Mouse (Mus musculus): ENCODE measurements around the gene Nenf. TPM values are rescaled to one million over a fixed set of nuclear protein-coding genes. Genes with fewer than 3 reads are reported as not detected.

Nenf gene
- polyA plus RNA-seq, 1 experiment from 2014 or later, result 72.4 TPM

DNA sequence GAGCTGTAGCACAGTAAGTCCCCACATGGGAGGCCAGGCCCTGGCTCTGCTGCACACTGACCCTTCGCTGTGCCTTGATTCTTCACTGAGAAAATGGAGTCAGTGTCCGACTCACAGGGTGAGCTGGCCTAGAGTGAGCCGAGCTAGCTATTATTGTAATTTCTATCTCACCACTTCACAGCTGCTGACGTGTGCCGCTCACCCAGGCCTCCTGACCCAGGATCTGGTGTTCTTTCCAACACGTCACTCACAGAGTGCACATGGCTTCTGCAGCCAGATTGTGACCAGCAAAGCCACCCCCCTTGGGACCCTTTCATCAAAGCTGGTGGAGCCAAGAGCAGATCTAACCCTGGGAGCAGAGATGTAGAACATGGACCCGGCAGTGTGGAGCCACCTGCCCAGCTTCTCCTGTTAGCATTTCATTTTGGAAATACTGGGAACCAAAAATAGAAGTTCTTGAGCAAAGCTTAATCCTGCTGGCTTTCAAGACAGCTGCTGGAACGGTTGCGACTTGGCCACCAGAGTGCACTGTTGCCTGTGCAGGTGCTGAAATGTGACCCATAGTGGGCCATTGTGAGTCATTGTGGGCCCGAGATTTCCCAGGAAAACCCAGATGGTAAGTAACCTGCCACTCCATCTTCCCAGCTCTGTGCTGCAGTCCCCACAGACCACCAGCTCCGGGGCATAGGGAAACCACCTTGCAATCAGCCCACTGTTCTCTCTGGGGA is 18.6 kb downstream of the Nenf start:
- H3K36me3 ChIP-seq (ENCODE audit: control insufficient read depth, insufficient read depth, low read length), result no peaks in the 10 kb centered on the region
- H3K4me2 ChIP-seq (ENCODE audit: low read depth), result no peak overlapping the region
- no peaks in the 10 kb centered on the region for H3K4me1 ChIP-seq (ENCODE audit: control insufficient read depth, insufficient read depth, low read length)
- peak; percentile 54 for DNase-seq (ENCODE audit: low spot score)
- H3K27ac ChIP-seq (ENCODE audit: low read depth, low read length), result no peak overlapping the region
- no peaks in the 10 kb centered on the region for H3K9me3 ChIP-seq (ENCODE audit: control insufficient read depth, low read length)
- ATAC-seq (ENCODE audit: insufficient read depth, low FRiP score, low TSS enrichment), result no peak
- no peak overlapping the region for H3K9ac ChIP-seq (ENCODE audit: low read length)
- WGBS, result 56% methylated on average over 11 of the region's 11 CpGs
- no peak overlapping the region for H3K4me3 ChIP-seq (ENCODE audit: low read depth, low read length)
- H3K27me3 ChIP-seq (ENCODE audit: control insufficient read depth, insufficient read depth, low read length), result no peaks in the 10 kb centered on the region

DNA sequence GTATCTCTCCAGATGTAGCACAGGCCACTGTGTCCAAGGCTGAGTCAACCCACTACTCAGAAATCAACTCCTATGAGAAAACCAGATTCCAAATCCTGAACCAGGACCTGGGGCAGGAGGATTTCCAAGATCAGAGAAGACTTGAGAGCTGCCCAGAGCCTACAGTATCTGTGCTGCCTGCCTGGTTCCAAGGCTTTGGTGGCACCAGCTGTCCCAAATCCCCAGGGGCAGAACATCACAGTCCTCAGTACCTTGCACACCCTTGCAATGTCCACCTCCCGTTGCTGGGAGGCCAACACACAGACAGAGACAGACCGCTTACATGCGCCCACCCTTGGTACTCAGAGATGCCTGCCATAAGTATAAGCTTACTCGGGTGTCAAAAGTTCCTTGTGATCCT is 19.7 kb downstream of the Nenf start:
- Histone ChIP-seq H3K4me2 (ENCODE audit: low read depth) (no peak overlapping the region), H3K27me3 (ENCODE audit: control insufficient read depth, insufficient read depth, low read length) (no peaks in the 10 kb centered on the region), H3K9me3 (ENCODE audit: control insufficient read depth, low read length) (no peaks in the 10 kb centered on the region), H3K36me3 (ENCODE audit: control insufficient read depth, insufficient read depth, low read length) (no peaks in the 10 kb centered on the region), H3K27ac (ENCODE audit: low read depth, low read length) (no peak overlapping the region), H3K4me3 (ENCODE audit: low read depth, low read length) (no peak overlapping the region), H3K9ac (ENCODE audit: low read length) (no peak overlapping the region), H3K4me1 (ENCODE audit: control insufficient read depth, insufficient read depth, low read length) (no peaks in the 10 kb centered on the region)
- ATAC-seq (ENCODE audit: insufficient read depth, low FRiP score, low TSS enrichment) (no peak), DNase-seq (ENCODE audit: low spot score) (no peak)
- WGBS, result 94% methylated on average over 4 of the region's 4 CpGs

DNA sequence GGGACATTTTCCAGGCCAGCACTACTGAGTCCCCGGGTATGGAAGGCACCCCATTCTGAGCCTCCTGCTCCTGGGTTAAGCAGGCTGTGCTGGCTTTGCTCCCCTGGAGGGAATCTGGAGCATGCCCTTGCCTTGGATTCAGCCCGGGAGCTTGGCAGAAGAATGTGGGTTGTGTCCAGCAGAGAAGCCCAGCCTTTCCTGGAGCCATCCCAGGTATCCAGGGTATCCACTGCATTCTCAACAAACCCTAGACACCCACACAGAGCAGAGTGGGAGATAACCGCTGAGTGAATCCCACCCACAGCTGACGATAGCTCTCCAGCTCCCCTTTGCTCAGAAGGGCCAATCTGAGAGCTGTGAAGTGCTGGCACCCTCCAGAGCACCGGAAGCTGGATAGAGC is 21.5 kb downstream of the Nenf start:
- no peaks in the 10 kb centered on the region for H3K9me3 ChIP-seq (ENCODE audit: control insufficient read depth, low read length)
- H3K4me1 ChIP-seq (ENCODE audit: control insufficient read depth, insufficient read depth, low read length), result no peaks in the 10 kb centered on the region
- ATAC-seq (ENCODE audit: insufficient read depth, low FRiP score, low TSS enrichment), result no peak
- H3K4me2 ChIP-seq (ENCODE audit: low read depth), result no peak overlapping the region
- H3K9ac ChIP-seq (ENCODE audit: low read length), result no peak overlapping the region
- no peaks in the 10 kb centered on the region for H3K27me3 ChIP-seq (ENCODE audit: control insufficient read depth, insufficient read depth, low read length)
- no peak for DNase-seq (ENCODE audit: low spot score)
- H3K4me3 ChIP-seq (ENCODE audit: low read depth, low read length), result no peak overlapping the region
- H3K36me3 ChIP-seq (ENCODE audit: control insufficient read depth, insufficient read depth, low read length), result no peaks in the 10 kb centered on the region
- 69% methylated on average over 5 of the region's 5 CpGs for WGBS
- H3K27ac ChIP-seq (ENCODE audit: low read depth, low read length), result no peak overlapping the region

DNA sequence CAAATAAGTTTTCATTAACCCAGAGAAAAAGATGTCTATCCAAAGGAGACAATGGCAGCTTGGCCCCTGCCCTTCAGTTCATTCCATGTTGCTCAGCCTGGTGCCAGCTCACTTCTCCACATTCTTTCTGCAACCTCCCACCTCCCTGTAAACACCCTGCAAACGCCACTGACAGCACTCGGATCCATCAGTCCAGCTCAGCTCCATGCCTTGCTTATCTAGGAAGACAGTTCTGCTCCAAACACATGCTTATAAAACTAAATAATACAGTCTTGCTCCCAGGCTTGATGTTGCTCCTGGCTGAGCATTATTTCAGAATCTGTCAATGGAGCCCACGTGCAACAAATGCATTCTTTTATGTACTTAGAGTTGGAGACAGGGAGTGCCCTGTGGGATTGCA is 22.2 kb downstream of the Nenf start:
- H3K27me3 ChIP-seq (ENCODE audit: control insufficient read depth, insufficient read depth, low read length), result no peaks in the 10 kb centered on the region
- no peaks in the 10 kb centered on the region for H3K9me3 ChIP-seq (ENCODE audit: control insufficient read depth, low read length)
- no peak overlapping the region for H3K4me3 ChIP-seq (ENCODE audit: low read depth, low read length)
- H3K36me3 ChIP-seq (ENCODE audit: control insufficient read depth, insufficient read depth, low read length), result no peaks in the 10 kb centered on the region
- no peak for ATAC-seq (ENCODE audit: insufficient read depth, low FRiP score, low TSS enrichment)
- 54% methylated on average over 3 of the region's 3 CpGs for WGBS
- H3K27ac ChIP-seq (ENCODE audit: low read depth, low read length), result no peak overlapping the region
- H3K9ac ChIP-seq (ENCODE audit: low read length), result no peak overlapping the region
- no peaks in the 10 kb centered on the region for H3K4me1 ChIP-seq (ENCODE audit: control insufficient read depth, insufficient read depth, low read length)
- no peak for DNase-seq (ENCODE audit: low spot score)
- H3K4me2 ChIP-seq (ENCODE audit: low read depth), result no peak overlapping the region

DNA sequence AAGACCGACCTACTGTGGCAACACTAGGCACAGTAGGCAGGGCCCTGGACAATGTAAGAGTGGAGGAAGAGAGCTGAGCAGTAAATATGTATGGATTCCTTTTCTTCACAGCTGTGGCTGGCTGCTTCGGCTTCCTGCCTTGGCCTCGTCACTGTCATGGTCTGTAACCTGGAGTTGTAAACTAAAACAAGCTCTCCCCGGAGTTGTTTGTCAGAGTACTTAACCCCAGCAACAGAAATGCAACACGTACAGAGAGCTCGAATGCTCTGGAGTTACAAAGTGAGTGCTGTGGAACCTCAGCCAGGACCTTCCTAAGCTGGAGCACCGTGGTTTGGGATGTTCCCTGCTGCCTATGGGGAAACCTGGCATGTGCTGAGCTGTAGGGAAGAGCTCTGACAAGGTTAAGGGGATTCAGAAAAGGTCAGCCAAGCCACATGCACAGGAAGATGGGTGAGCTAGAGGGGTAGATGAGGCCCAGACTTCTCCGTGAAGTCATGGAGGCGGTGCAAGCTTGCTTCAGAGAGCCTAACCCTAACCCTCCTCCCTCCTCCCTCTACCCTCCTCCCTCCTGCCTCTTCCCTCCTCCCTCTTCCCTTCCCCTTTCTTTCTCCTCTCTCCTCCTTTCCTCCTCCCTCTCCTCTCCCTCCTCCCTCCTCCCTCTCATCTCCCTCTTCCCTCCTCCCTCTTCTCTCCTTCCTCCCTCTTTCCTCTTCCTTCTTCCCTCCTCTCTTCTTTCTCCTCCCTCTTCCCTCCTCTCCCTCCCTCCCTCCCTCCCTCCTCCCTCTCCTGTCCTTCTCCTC is 23.8 kb downstream of the Nenf start:
- Histone ChIP-seq H3K4me1 (ENCODE audit: control insufficient read depth, insufficient read depth, low read length) (no peaks in the 10 kb centered on the region), H3K27me3 (ENCODE audit: control insufficient read depth, insufficient read depth, low read length) (no peaks in the 10 kb centered on the region), H3K9me3 (ENCODE audit: control insufficient read depth, low read length) (no peaks in the 10 kb centered on the region), H3K27ac (ENCODE audit: low read depth, low read length) (no peak overlapping the region), H3K36me3 (ENCODE audit: control insufficient read depth, insufficient read depth, low read length) (no peaks in the 10 kb centered on the region), H3K4me2 (ENCODE audit: low read depth) (no peak overlapping the region), H3K4me3 (ENCODE audit: low read depth, low read length) (no peak overlapping the region), H3K9ac (ENCODE audit: low read length) (no peak overlapping the region)
- DNase-seq (ENCODE audit: low spot score) (no peak), ATAC-seq (ENCODE audit: insufficient read depth, low FRiP score, low TSS enrichment) (no peak)
- 72% methylated on average over 8 of the region's 9 CpGs for WGBS

DNA sequence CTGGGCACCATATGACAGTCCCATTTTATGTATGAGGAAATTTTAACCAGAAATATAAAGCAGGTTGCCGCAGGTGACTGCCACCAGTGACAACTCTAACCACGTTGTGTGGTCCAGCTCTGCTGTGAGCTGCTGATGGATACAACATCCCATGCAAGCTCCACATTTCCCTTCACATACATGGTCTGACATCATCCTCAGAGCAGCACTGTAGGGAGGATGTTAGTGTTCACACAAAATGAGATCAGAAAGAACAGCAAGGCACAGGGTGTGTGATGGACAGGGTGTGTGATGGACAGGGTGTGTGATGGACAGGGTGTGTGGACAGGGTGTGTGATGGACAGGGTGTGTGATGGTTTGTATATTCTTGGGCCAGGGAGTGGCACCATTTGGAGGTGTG is 24.9 kb downstream of the Nenf start:
- Histone ChIP-seq H3K9ac (ENCODE audit: low read length) (no peak overlapping the region), H3K9me3 (ENCODE audit: control insufficient read depth, low read length) (no peaks in the 10 kb centered on the region), H3K27ac (ENCODE audit: low read depth, low read length) (no peak overlapping the region), H3K27me3 (ENCODE audit: control insufficient read depth, insufficient read depth, low read length) (no peaks in the 10 kb centered on the region), H3K4me2 (ENCODE audit: low read depth) (no peak overlapping the region), H3K36me3 (ENCODE audit: control insufficient read depth, insufficient read depth, low read length) (no peaks in the 10 kb centered on the region), H3K4me3 (ENCODE audit: low read depth, low read length) (no peak overlapping the region), H3K4me1 (ENCODE audit: control insufficient read depth, insufficient read depth, low read length) (no peaks in the 10 kb centered on the region)
- DNase-seq (ENCODE audit: low spot score) (no peak), ATAC-seq (ENCODE audit: insufficient read depth, low FRiP score, low TSS enrichment) (no peak)
- 87% methylated on average over 2 of the region's 2 CpGs for WGBS

DNA sequence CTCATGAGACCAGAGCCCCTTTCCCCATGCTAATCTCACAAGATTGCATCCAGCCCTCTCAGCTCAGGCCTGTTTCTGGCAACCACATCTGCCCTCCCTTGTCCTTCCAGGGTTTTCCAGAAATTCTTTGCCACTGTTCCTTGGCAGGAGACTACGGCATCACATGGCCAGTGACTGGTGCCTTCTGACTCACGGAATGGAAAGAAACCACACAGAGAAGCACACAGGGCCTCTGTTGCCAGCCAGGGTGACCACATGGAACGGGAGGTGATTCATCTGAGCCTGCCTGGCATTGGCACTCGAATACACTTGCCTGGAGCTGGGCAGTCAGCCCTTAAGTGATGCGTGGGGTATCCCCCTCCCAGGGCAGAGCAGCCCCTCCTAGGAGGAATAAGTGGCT is 25.6 kb downstream of the Nenf start:
- no peak overlapping the region for H3K9ac ChIP-seq (ENCODE audit: low read length)
- 82% methylated on average over 5 of the region's 5 CpGs for WGBS

DNA sequence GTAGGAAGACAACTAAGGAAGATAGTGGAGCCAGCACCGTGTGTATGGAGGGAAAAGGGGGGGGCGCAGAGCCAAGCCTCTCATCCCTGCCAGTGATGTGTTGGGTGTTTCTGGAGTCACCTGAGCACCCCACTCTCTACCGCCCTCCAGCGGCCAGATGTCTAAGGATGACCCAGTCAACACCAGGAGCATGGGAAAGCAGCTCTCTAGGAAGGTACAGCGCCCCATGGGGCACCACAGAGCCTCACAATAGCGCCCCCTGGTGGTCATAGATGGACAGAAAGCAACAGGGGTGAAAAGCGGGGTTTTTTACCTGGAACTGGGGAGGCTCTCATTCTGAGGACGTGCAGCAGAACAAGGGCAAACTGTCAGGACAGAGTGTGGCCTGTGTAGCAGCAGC is 29.2 kb downstream of the Nenf start:
- 38% methylated on average over 8 of the region's 8 CpGs for WGBS
- no peak overlapping the region for H3K9ac ChIP-seq (ENCODE audit: low read length)

More for the DNA sequence above, 25.6 kb downstream of the Nenf start:
- Histone ChIP-seq H3K4me2 (ENCODE audit: low read depth) (no peak overlapping the region), H3K4me1 (ENCODE audit: control insufficient read depth, insufficient read depth, low read length) (no peaks in the 10 kb centered on the region), H3K9me3 (ENCODE audit: control insufficient read depth, low read length) (no peaks in the 10 kb centered on the region), H3K27me3 (ENCODE audit: control insufficient read depth, insufficient read depth, low read length) (no peaks in the 10 kb centered on the region), H3K36me3 (ENCODE audit: control insufficient read depth, insufficient read depth, low read length) (no peaks in the 10 kb centered on the region), H3K4me3 (ENCODE audit: low read depth, low read length) (no peak overlapping the region), H3K27ac (ENCODE audit: low read depth, low read length) (no peak overlapping the region)
- ATAC-seq (ENCODE audit: insufficient read depth, low FRiP score, low TSS enrichment), result no peak
- no peak for DNase-seq (ENCODE audit: low spot score)

DNA sequence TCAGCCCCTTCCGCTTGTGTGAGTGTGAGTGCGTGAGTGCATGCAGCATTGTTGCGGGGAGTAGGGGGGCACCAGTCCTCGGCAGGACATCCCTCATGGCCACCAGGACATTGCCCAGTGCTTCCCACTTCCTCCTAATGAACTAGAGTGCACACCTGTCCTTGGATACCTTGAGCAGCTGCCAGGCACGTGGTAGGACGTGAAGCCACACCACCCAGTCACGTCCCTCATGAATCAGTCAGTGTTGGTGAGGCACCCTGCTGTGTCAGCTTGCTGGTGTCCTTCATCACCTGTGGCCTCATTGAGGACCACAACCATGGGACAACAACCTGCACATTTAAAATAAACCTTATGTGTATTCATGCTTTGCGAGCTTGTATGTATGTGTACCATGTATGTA is 33.5 kb downstream of the Nenf start:
- no peaks in the 10 kb centered on the region for H3K36me3 ChIP-seq (ENCODE audit: control insufficient read depth, insufficient read depth, low read length)

More for the DNA sequence above, 29.2 kb downstream of the Nenf start:
- no peak for ATAC-seq (ENCODE audit: insufficient read depth, low FRiP score, low TSS enrichment)
- Histone ChIP-seq H3K27me3 (ENCODE audit: control insufficient read depth, insufficient read depth, low read length) (no peaks in the 10 kb centered on the region), H3K36me3 (ENCODE audit: control insufficient read depth, insufficient read depth, low read length) (no peaks in the 10 kb centered on the region), H3K4me1 (ENCODE audit: control insufficient read depth, insufficient read depth, low read length) (no peaks in the 10 kb centered on the region), H3K9me3 (ENCODE audit: control insufficient read depth, low read length) (no peaks in the 10 kb centered on the region), H3K27ac (ENCODE audit: low read depth, low read length) (no peak overlapping the region), H3K4me3 (ENCODE audit: low read depth, low read length) (no peak overlapping the region), H3K4me2 (ENCODE audit: low read depth) (no peak overlapping the region)
- peak; percentile 29 for DNase-seq (ENCODE audit: low spot score)

More for the DNA sequence above, 33.5 kb downstream of the Nenf start:
- Histone ChIP-seq H3K27me3 (ENCODE audit: control insufficient read depth, insufficient read depth, low read length) (no peaks in the 10 kb centered on the region), H3K4me1 (ENCODE audit: control insufficient read depth, insufficient read depth, low read length) (no peaks in the 10 kb centered on the region), H3K27ac (ENCODE audit: low read depth, low read length) (no peak overlapping the region), H3K9me3 (ENCODE audit: control insufficient read depth, low read length) (no peaks in the 10 kb centered on the region), H3K9ac (ENCODE audit: low read length) (no peak overlapping the region), H3K4me3 (ENCODE audit: low read depth, low read length) (no peak overlapping the region), H3K4me2 (ENCODE audit: low read depth) (no peak overlapping the region)
- WGBS, result 87% methylated on average over 8 of the region's 8 CpGs
- ATAC-seq (ENCODE audit: insufficient read depth, low FRiP score, low TSS enrichment), result no peak
- DNase-seq (ENCODE audit: low spot score), result no peak

Measured in neural tube, embryonic 11.5 days (tissue).